Mouse (Mus musculus) heart, embryonic 13.5 days (tissue): ENCODE data around the gene H2afz. TPM values are rescaled to one million over a fixed set of nuclear protein-coding genes. Genes with fewer than 3 reads are reported as not detected.

Experiments
- ATAC-seq: fragments of 200-750 bp; cut with Nextera tagmentation; 2 replicates; pipeline ENCODE4 v1.8.0; 2017; ENCODE audit warnings: moderate TSS enrichment; ENCODE audit not compliant: insufficient number of reproducible peaks, low FRiP score, low TSS enrichment; ENCODE audit errors: extremely low read depth
- H3K27ac ChIP-seq: fragments of 300-500 bp; sonication (generic); replicated peaks from 2 replicates; pipeline ENCODE4 v1.5.1; 2015; ENCODE audit warnings: moderate library complexity, mild to moderate bottlenecking, inconsistent platforms
- H3K27me3 ChIP-seq: fragments of 300-500 bp; sonication (generic); replicated peaks from 2 replicates; pipeline ENCODE4 v1.6.1; 2015; ENCODE audit warnings: mild to moderate bottlenecking, inconsistent platforms
- H3K36me3 ChIP-seq: fragments of 300-500 bp; sonication (generic); 2 replicates; pipeline ENCODE4 v1.6.1; 2015; ENCODE audit warnings: mild to moderate bottlenecking, inconsistent platforms
- H3K4me1 ChIP-seq: fragments of 300-500 bp; sonication (generic); 2 replicates; pipeline ENCODE4 v1.6.1; 2015; ENCODE audit warnings: inconsistent platforms
- H3K4me2 ChIP-seq: fragments of 300-500 bp; sonication (generic); 2 replicates; pipeline ENCODE4 v1.6.1; 2015; ENCODE audit warnings: inconsistent platforms, mild to moderate bottlenecking, moderate library complexity
- H3K4me3 ChIP-seq: fragments of 300-500 bp; sonication (generic); 2 replicates; pipeline ENCODE4 v1.5.1; 2015; ENCODE audit warnings: moderate library complexity, mild to moderate bottlenecking, inconsistent platforms
- H3K9ac ChIP-seq: fragments of 300-500 bp; sonication (generic); 2 replicates; pipeline ENCODE4 v1.6.1; 2015; ENCODE audit warnings: inconsistent platforms, mild to moderate bottlenecking, moderate library complexity
- H3K9me3 ChIP-seq: fragments of 300-500 bp; sonication (generic); 2 replicates; pipeline ENCODE4 v1.6.1; 2016; ENCODE audit warnings: inconsistent platforms
- WGBS: fragments of 180-500 bp; shearing (Covaris S2); methylation state at CpG from one replicate; pipeline ENCODE4 v1.1.7; 2015; ENCODE audit warnings: mixed read lengths; 5-methylcytosine and 5-hydroxymethylcytosine counted together
- polyA plus RNA-seq: library from polyadenylated mRNA; unstranded; fragments of >200 nt; fragmentation: Nextera tagmentation; extraction: Ambion mirVana; gene quantifications from 2 replicates; pipeline ENCODE4 v1.2.1, GENCODE M21; 2015

H2afz gene
- polyA plus RNA-seq = 1,149 and 1,226 TPM in 2 replicates

GRCm38 (mm10) chr3:137864124-137864987 is at the start of gene H2afz:
H2afz (plus strand) TSS chr3:137864487.
- ATAC-seq = peak; percentile 88

GRCm38 (mm10) chr3:137818713-137819112 is 45.6 kb upstream of the H2afz start:
- Histone ChIP-seq H3K27ac (no peak overlapping the region), H3K9me3 (no peaks in the 10 kb centered on the region), H3K9ac (no peak overlapping the region), H3K4me1 (no peaks in the 10 kb centered on the region), H3K27me3 (no peaks in the 10 kb centered on the region), H3K4me3 (no peak overlapping the region), H3K4me2 (no peak overlapping the region), H3K36me3 (no peaks in the 10 kb centered on the region)
- WGBS = 34% methylated on average over 4 of the region's 4 CpGs
- no peak for ATAC-seq

More at GRCm38 (mm10) chr3:137864124-137864987, at the start of gene H2afz:
- Histone ChIP-seq H3K4me1 (peaks cover 39% of the 10 kb centered on the region), H3K9ac (peak within 1 kb of the TSS; percentile 99), H3K36me3 (peaks cover 10% of the 10 kb centered on the region), H3K4me2 (peak within 1 kb of the TSS; percentile 74), H3K27me3 (no peaks in the 10 kb centered on the region), H3K9me3 (no peaks in the 10 kb centered on the region), H3K27ac (peak within 1 kb of the TSS; percentile 98), H3K4me3 (peak within 1 kb of the TSS; percentile 88)
- WGBS = under 1% methylated on average over 92 of the region's 115 CpGs

- no peaks in the 10 kb centered on the region for H3K27me3 ChIP-seq
- no peak overlapping the region for H3K4me2 ChIP-seq
- no peaks in the 10 kb centered on the region for H3K4me1 ChIP-seq
- no peaks in the 10 kb centered on the region for H3K36me3 ChIP-seq
- no peak overlapping the region for H3K9ac ChIP-seq
- ATAC-seq = no peak
- no peaks in the 10 kb centered on the region for H3K9me3 ChIP-seq
- H3K4me3 ChIP-seq = no peak overlapping the region
- H3K27ac ChIP-seq = no peak overlapping the region
- WGBS = 69% methylated on average over 6 of the region's 6 CpGs
Observed at GRCm38 (mm10) chr3:137820688-137821467, 43.4 kb upstream of the H2afz start.

GRCm38 (mm10) chr3:137823317-137823716 is 41.0 kb upstream of the H2afz start:
- WGBS = 80% methylated on average over 3 of the region's 3 CpGs

GRCm38 (mm10) chr3:137827678-137828077 is 36.6 kb upstream of the H2afz start:
- 32% methylated on average over 11 of the region's 11 CpGs for WGBS
- no peak overlapping the region for H3K4me3 ChIP-seq
- no peaks in the 10 kb centered on the region for H3K36me3 ChIP-seq
- H3K27ac ChIP-seq = peak overlapping the region; percentile 81
- H3K9me3 ChIP-seq = no peaks in the 10 kb centered on the region
- peak overlapping the region; percentile 8; the same call in 1 of the 2 replicates for H3K4me2 ChIP-seq
- no peaks in the 10 kb centered on the region for H3K27me3 ChIP-seq
- no peak for ATAC-seq
- peaks cover 14% of the 10 kb centered on the region for H3K4me1 ChIP-seq
- peak overlapping the region; percentile 52; the same call in 1 of the 2 replicates for H3K9ac ChIP-seq

More at GRCm38 (mm10) chr3:137823317-137823716, 41.0 kb upstream of the H2afz start:
- ATAC-seq = no peak
- H3K27me3 ChIP-seq = no peaks in the 10 kb centered on the region
- H3K9me3 ChIP-seq = no peaks in the 10 kb centered on the region
- H3K4me3 ChIP-seq = no peak overlapping the region
- no peak overlapping the region for H3K9ac ChIP-seq
- H3K4me1 ChIP-seq = peaks cover 14% of the 10 kb centered on the region
- H3K4me2 ChIP-seq = no peak overlapping the region
- no peaks in the 10 kb centered on the region for H3K36me3 ChIP-seq
- H3K27ac ChIP-seq = no peak overlapping the region

GRCm38 (mm10) chr3:137831156-137831555 is 33.1 kb upstream of the H2afz start:
- H3K4me1 ChIP-seq = peaks cover 18% of the 10 kb centered on the region
- ATAC-seq = no peak
- no peak overlapping the region for H3K4me3 ChIP-seq
- no peak overlapping the region for H3K4me2 ChIP-seq
- H3K9ac ChIP-seq = no peak overlapping the region
- H3K27me3 ChIP-seq = no peaks in the 10 kb centered on the region
- no peak overlapping the region for H3K27ac ChIP-seq
- H3K9me3 ChIP-seq = no peaks in the 10 kb centered on the region
- H3K36me3 ChIP-seq = no peaks in the 10 kb centered on the region
- 82% methylated on average over 2 of the region's 2 CpGs for WGBS

GRCm38 (mm10) chr3:137833128-137833527 is 31.2 kb upstream of the H2afz start:
- H3K4me1 ChIP-seq = peaks cover 6% of the 10 kb centered on the region
- H3K9ac ChIP-seq = no peak overlapping the region
- H3K4me3 ChIP-seq = no peak overlapping the region
- H3K4me2 ChIP-seq = no peak overlapping the region
- H3K36me3 ChIP-seq = no peaks in the 10 kb centered on the region
- H3K9me3 ChIP-seq = no peaks in the 10 kb centered on the region
- no peak for ATAC-seq
- no peaks in the 10 kb centered on the region for H3K27me3 ChIP-seq
- no peak overlapping the region for H3K27ac ChIP-seq

- H3K4me1 ChIP-seq = peaks cover 6% of the 10 kb centered on the region
Observed at GRCm38 (mm10) chr3:137833698-137834097, 30.6 kb upstream of the H2afz start.

GRCm38 (mm10) chr3:137836543-137836942 is 27.7 kb upstream of the H2afz start:
- WGBS = 50% methylated on average over 1 of the region's 1 CpGs
- Histone ChIP-seq H3K4me1 (peaks cover 6% of the 10 kb centered on the region), H3K27me3 (no peaks in the 10 kb centered on the region), H3K4me2 (no peak overlapping the region), H3K4me3 (no peak overlapping the region), H3K9me3 (no peaks in the 10 kb centered on the region), H3K27ac (peak overlapping the region; percentile 58), H3K36me3 (no peaks in the 10 kb centered on the region), H3K9ac (no peak overlapping the region)
- no peak for ATAC-seq

More at GRCm38 (mm10) chr3:137833698-137834097, 30.6 kb upstream of the H2afz start:
- 79% methylated on average over 4 of the region's 4 CpGs for WGBS
- Histone ChIP-seq H3K36me3 (no peaks in the 10 kb centered on the region), H3K9ac (no peak overlapping the region), H3K9me3 (no peaks in the 10 kb centered on the region), H3K4me2 (no peak overlapping the region), H3K4me3 (no peak overlapping the region), H3K27ac (no peak overlapping the region), H3K27me3 (no peaks in the 10 kb centered on the region)
- ATAC-seq = no peak

GRCm38 (mm10) chr3:137838160-137838559 is 26.1 kb upstream of the H2afz start:
- peaks cover 6% of the 10 kb centered on the region for H3K4me1 ChIP-seq
- H3K9ac ChIP-seq = no peak overlapping the region
- no peak for ATAC-seq

GRCm38 (mm10) chr3:137842944-137843343 is 21.3 kb upstream of the H2afz start:
- 85% methylated on average over 1 of the region's 1 CpGs for WGBS
- H3K9me3 ChIP-seq = no peaks in the 10 kb centered on the region
- H3K9ac ChIP-seq = no peak overlapping the region
- no peak for ATAC-seq
- no peak overlapping the region for H3K4me2 ChIP-seq
- no peaks in the 10 kb centered on the region for H3K36me3 ChIP-seq
- H3K27me3 ChIP-seq = no peaks in the 10 kb centered on the region
- no peak overlapping the region for H3K27ac ChIP-seq
- no peak overlapping the region for H3K4me3 ChIP-seq
- H3K4me1 ChIP-seq = no peaks in the 10 kb centered on the region

More at GRCm38 (mm10) chr3:137838160-137838559, 26.1 kb upstream of the H2afz start:
- Histone ChIP-seq H3K4me3 (no peak overlapping the region), H3K27me3 (no peaks in the 10 kb centered on the region), H3K4me2 (no peak overlapping the region), H3K27ac (no peak overlapping the region), H3K36me3 (no peaks in the 10 kb centered on the region), H3K9me3 (no peaks in the 10 kb centered on the region)
